Mouse (Mus musculus) lung, adult 2 months (tissue): ENCODE measurements around the gene 1810010H24Rik.
"Not testable (repeated sequence)": the region's sequence is repeated elsewhere in the genome, so short reads cannot be mapped to it uniquely, and the experiment has no call there.

Source experiments
- CTCF ChIP-seq: fragments of 200-500 bp; IDR thresholded peaks from 2 replicates; pipeline ENCODE4 v1.5.1; 2011; ENCODE audit warnings: mild to moderate bottlenecking, low read length, control low read depth; ENCODE audit not compliant: insufficient read depth
- POLR2A ChIP-seq: fragments of 200-500 bp; IDR thresholded peaks from 2 replicates; pipeline ENCODE4 v1.6.1; 2011; ENCODE audit warnings: low read depth, mild to moderate bottlenecking, control low read depth, low read length, borderline replicate concordance; ENCODE audit errors: extremely low read depth

- not testable (repeated sequence) for TF ChIP-seq CTCF, POLR2A
Measured at GRCm38 (mm10) chr11:107019722-107020121, 5.8 kb upstream of the 1810010H24Rik start.
